Mouse (Mus musculus) intestine, embryonic 16.5 days (tissue): ENCODE data around the gene Hpdl. TPM values are rescaled to one million over a fixed set of nuclear protein-coding genes. Genes with fewer than 3 reads are reported as not detected.

Source experiments
- ATAC-seq: fragments of 200-750 bp; cut with Nextera tagmentation; 2 replicates; pipeline ENCODE4 v1.8.0; 2017; ENCODE audit warnings: moderate TSS enrichment, moderate library complexity
- H3K27ac ChIP-seq: fragments of 300-500 bp; sonication (generic); 2 replicates; pipeline ENCODE4 v1.5.1; 2014; ENCODE audit warnings: mild to moderate bottlenecking, low read length
- H3K27me3 ChIP-seq: fragments of 300-500 bp; sonication (generic); replicated peaks from 2 replicates; pipeline ENCODE4 v1.6.1; 2014; ENCODE audit warnings: low read length, control low read depth, mixed read lengths; ENCODE audit not compliant: control insufficient read depth, insufficient read depth
- H3K36me3 ChIP-seq: fragments of 300-500 bp; sonication (generic); 2 replicates; pipeline ENCODE4 v1.6.1; 2014; ENCODE audit warnings: low read length, control low read depth; ENCODE audit not compliant: control insufficient read depth, insufficient read depth
- H3K4me1 ChIP-seq: fragments of 300-500 bp; sonication (generic); 2 replicates; pipeline ENCODE4 v1.6.1; 2014; ENCODE audit warnings: low read length, control low read depth, mixed read lengths; ENCODE audit not compliant: control insufficient read depth, insufficient read depth
- H3K4me2 ChIP-seq: fragments of 300-500 bp; sonication (generic); 2 replicates; pipeline ENCODE4 v1.6.1; 2014; ENCODE audit warnings: low read depth, low read length, control low read depth
- H3K4me3 ChIP-seq: fragments of 300-500 bp; sonication (generic); 2 replicates; pipeline ENCODE4 v1.5.1; 2014; ENCODE audit warnings: mild to moderate bottlenecking, low read length
- H3K9ac ChIP-seq: fragments of 300-500 bp; sonication (generic); 2 replicates; pipeline ENCODE4 v1.6.1; 2014; ENCODE audit warnings: low read depth, low read length
- H3K9me3 ChIP-seq: fragments of 300-500 bp; sonication (generic); 2 replicates; pipeline ENCODE4 v1.6.1; 2016; ENCODE audit warnings: low read length, control low read depth; ENCODE audit not compliant: control insufficient read depth
- WGBS: fragments of 180-500 bp; shearing (Covaris S2); extraction: QIAGEN DNeasy Blood & Tissue Kit; methylation state at CpG from one replicate; pipeline ENCODE4 v1.1.7; 2014; 5-methylcytosine and 5-hydroxymethylcytosine counted together
- polyA plus RNA-seq: library from polyadenylated mRNA; unstranded; fragments of >200 nt; fragmentation: Nextera tagmentation; extraction: Ambion mirVana; gene quantifications from 2 replicates; pipeline ENCODE4 v1.2.1, GENCODE M21; 2015

The Hpdl gene
- polyA plus RNA-seq, 1 experiment from 2014 or later: 1.5 TPM

GRCm38 (mm10) chr4:116838999-116839398 lies 17.5 kb upstream of the Hpdl start:
- Histone ChIP-seq H3K4me2 (no peak overlapping the region), H3K36me3 (no peaks in the 10 kb centered on the region), H3K4me1 (0 out of 2 replicates have a peak, but pooled peaks cover 2% of the 10 kb centered on the region), H3K27me3 (no peaks in the 10 kb centered on the region), H3K9me3 (no peaks in the 10 kb centered on the region), H3K9ac (no peak overlapping the region), H3K4me3 (no peak overlapping the region), H3K27ac (no peak overlapping the region)
- peak; percentile 86 for ATAC-seq
- 19% methylated on average over 2 of the region's 2 CpGs for whole genome bisulfite sequencing

GRCm38 (mm10) chr4:116830070-116830368 lies 8.5 kb upstream of the Hpdl start:
- ATAC-seq: no peak
- Histone ChIP-seq H3K27me3 (no peaks in the 10 kb centered on the region), H3K27ac (no peak overlapping the region), H3K4me2 (no peak overlapping the region), H3K9me3 (no peaks in the 10 kb centered on the region), H3K4me1 (0 out of 2 replicates have a peak, but pooled peaks cover 2% of the 10 kb centered on the region), H3K4me3 (no peak overlapping the region), H3K9ac (no peak overlapping the region), H3K36me3 (no peaks in the 10 kb centered on the region)
- WGBS: 27% methylated on average over 6 of the region's 6 CpGs

- H3K9ac ChIP-seq: no peak overlapping the region
- H3K4me1 ChIP-seq: 0 out of 2 replicates have a peak, but pooled peaks cover 3% of the 10 kb centered on the region
- 36% methylated on average over 6 of the region's 6 CpGs for WGBS
- no peak overlapping the region for H3K4me3 ChIP-seq
- H3K4me2 ChIP-seq: no peak overlapping the region
- H3K36me3 ChIP-seq: no peaks in the 10 kb centered on the region
- no peak overlapping the region for H3K27ac ChIP-seq
- H3K27me3 ChIP-seq: no peaks in the 10 kb centered on the region
- no peaks in the 10 kb centered on the region for H3K9me3 ChIP-seq
- ATAC-seq: no peak
Measured at GRCm38 (mm10) chr4:116829364-116830069, 8.0 kb upstream of the Hpdl start.

- H3K27me3 ChIP-seq: no peaks in the 10 kb centered on the region
- 2% methylated on average over 4 of the region's 4 CpGs for WGBS
- H3K9ac ChIP-seq: no peak overlapping the region
- H3K4me1 ChIP-seq: peaks cover 5% of the 10 kb centered on the region; the same call in 1 of the 2 replicates
- H3K27ac ChIP-seq: no peak overlapping the region
- H3K4me3 ChIP-seq: no peak overlapping the region
- no peaks in the 10 kb centered on the region for H3K36me3 ChIP-seq
- ATAC-seq: 0 out of 2 replicates have a peak, but pooled peaks have one; percentile 31
- no peak overlapping the region for H3K4me2 ChIP-seq
- no peaks in the 10 kb centered on the region for H3K9me3 ChIP-seq
Measured at GRCm38 (mm10) chr4:116827819-116828218, 6.3 kb upstream of the Hpdl start.

GRCm38 (mm10) chr4:116824541-116825004 lies 3.1 kb upstream of the Hpdl start:
- Histone ChIP-seq H3K27ac (peak overlapping the region; percentile 81), H3K4me2 (peak overlapping the region; percentile 81), H3K36me3 (no peaks in the 10 kb centered on the region), H3K9me3 (no peaks in the 10 kb centered on the region), H3K4me3 (peak overlapping the region; percentile 68), H3K27me3 (no peaks in the 10 kb centered on the region; the same call in 1 of the 2 replicates), H3K9ac (peak overlapping the region; percentile 81), H3K4me1 (peaks cover 10% of the 10 kb centered on the region)
- peak; percentile 55 for ATAC-seq
- 2% methylated on average over 29 of the region's 29 CpGs for WGBS

GRCm38 (mm10) chr4:116820902-116821693 lies 409 bp downstream of the Hpdl start:
- Histone ChIP-seq H3K4me1 (peaks cover 10% of the 10 kb centered on the region), H3K27me3 (no peaks in the 10 kb centered on the region; the same call in 1 of the 2 replicates), H3K36me3 (no peaks in the 10 kb centered on the region), H3K4me3 (peak overlapping the region; percentile 59), H3K4me2 (peak overlapping the region; percentile 99), H3K9ac (peak overlapping the region; percentile 70), H3K9me3 (no peaks in the 10 kb centered on the region), H3K27ac (no peak overlapping the region)
- peak; percentile 87 for ATAC-seq
- WGBS: under 1% methylated on average over 51 of the region's 51 CpGs

GRCm38 (mm10) chr4:116819968-116820901 lies 1.3 kb downstream of the Hpdl start:
- ATAC-seq: no peak
- 31% methylated on average over 32 of the region's 32 CpGs for WGBS

GRCm38 (mm10) chr4:116817486-116817885 lies 4.0 kb downstream of the Hpdl start:
- no peak for ATAC-seq
- 92% methylated on average over 6 of the region's 6 CpGs for whole genome bisulfite sequencing
- no peaks in the 10 kb centered on the region; the same call in 1 of the 2 replicates for H3K27me3 ChIP-seq

More at GRCm38 (mm10) chr4:116819968-116820901, 1.3 kb downstream of the Hpdl start:
- Histone ChIP-seq H3K36me3 (no peaks in the 10 kb centered on the region), H3K9ac (peak overlapping the region; percentile 70), H3K4me2 (peak overlapping the region; percentile 99), H3K4me3 (peak overlapping the region; percentile 59), H3K4me1 (peaks cover 10% of the 10 kb centered on the region), H3K27ac (no peak overlapping the region), H3K9me3 (no peaks in the 10 kb centered on the region), H3K27me3 (no peaks in the 10 kb centered on the region; the same call in 1 of the 2 replicates)

More at GRCm38 (mm10) chr4:116817486-116817885, 4.0 kb downstream of the Hpdl start:
- Histone ChIP-seq H3K4me1 (peaks cover 5% of the 10 kb centered on the region; the same call in 1 of the 2 replicates), H3K27ac (no peak overlapping the region), H3K4me3 (no peak overlapping the region), H3K4me2 (no peak overlapping the region), H3K9me3 (no peaks in the 10 kb centered on the region), H3K36me3 (no peaks in the 10 kb centered on the region), H3K9ac (no peak overlapping the region)
